ENCODE assay signal across 8 mouse cellular contexts in genomic region chr7:12978931-12979722, GRCm38 (mm10). TPM values are rescaled to one million over a fixed set of nuclear protein-coding genes. Genes with fewer than 3 reads are reported as not detected.
DNase-seq lines count a peak whose midpoint lies in the region; ATAC-seq and TF ChIP-seq lines count a peak whose summit lies in the region.

No protein-coding gene starts in this region.

- no peaks in the 10 kb centered on the region for H3K27me3 ChIP-seq in kidney, embryonic 14.5 days (ENCODE audit: control insufficient read depth, insufficient read depth, low read length)
- H3K27me3 ChIP-seq in hindbrain, embryonic 13.5 days, result no peaks in the 10 kb centered on the region
- no peaks in the 10 kb centered on the region for H3K27me3 ChIP-seq in midbrain, embryonic 14.5 days (ENCODE audit: control insufficient read depth, insufficient read depth, low read length)

- no peak for ATAC-seq in kidney, embryonic 14.5 days (ENCODE audit: low FRiP score, low TSS enrichment)
- no peak for ATAC-seq in hindbrain, embryonic 13.5 days (ENCODE audit: low FRiP score)
- ATAC-seq in midbrain, embryonic 14.5 days (ENCODE audit: low FRiP score, low TSS enrichment), result no peak
- ATAC-seq in granulocyte monocyte progenitor cell, adult 5-6 weeks (replicated peaks; ENCODE audit: poor library complexity, severe bottlenecking), result no peak
- ATAC-seq in activated CD4-positive, CD25-positive, alpha-beta regulatory T cell, adult 4 months, result no peak

- peak overlapping the region; percentile 81 for H3K4me2 ChIP-seq in kidney, embryonic 14.5 days (replicated peaks; ENCODE audit: low read depth, low read length)
- peak overlapping the region; percentile 70 for H3K4me2 ChIP-seq in hindbrain, embryonic 13.5 days
- peak overlapping the region; percentile 76 for H3K4me2 ChIP-seq in midbrain, embryonic 14.5 days (ENCODE audit: low read length)

- WGBS in kidney, embryonic 14.5 days, result 76% methylated on average over 18 of the region's 18 CpGs
- 86% methylated on average over 18 of the region's 18 CpGs for WGBS in hindbrain, embryonic 13.5 days
- WGBS in midbrain, embryonic 14.5 days, result 91% methylated on average over 18 of the region's 18 CpGs

- no peak for TF ChIP-seq CTCF in cortical plate, adult 2 months (IDR thresholded peaks at IDR 0.05; ENCODE audit: extremely low read depth, insufficient read depth, low read length)

- H3K27ac ChIP-seq in kidney, embryonic 14.5 days (ENCODE audit: low read depth, low read length), result no peak overlapping the region; the same call in 1 of the 2 replicates
- H3K27ac ChIP-seq in cortical plate, adult 2 months (ENCODE audit: insufficient read depth, low read length), result no peak overlapping the region
- H3K27ac ChIP-seq in hindbrain, embryonic 13.5 days, result peak overlapping the region; percentile 96; the same call in 1 of the 2 replicates
- H3K27ac ChIP-seq in midbrain, embryonic 14.5 days (replicated peaks; ENCODE audit: low read depth, low read length), result 0 out of 2 replicates have a peak overlapping the region, but pooled peaks have one; percentile 94

- H3K9ac ChIP-seq in kidney, embryonic 14.5 days (ENCODE audit: low read depth, low read length), result peak overlapping the region; percentile 68; the same call in 1 of the 2 replicates
- H3K9ac ChIP-seq in hindbrain, embryonic 13.5 days, result peak overlapping the region; percentile 82
- peak overlapping the region; percentile 74; the same call in 1 of the 2 replicates for H3K9ac ChIP-seq in midbrain, embryonic 14.5 days (replicated peaks; ENCODE audit: low read length)

- peak overlapping the region; percentile 65 for H3K4me3 ChIP-seq in kidney, embryonic 14.5 days (ENCODE audit: low read length)
- H3K4me3 ChIP-seq in cortical plate, adult 2 months (ENCODE audit: insufficient read depth, low read length), result peak overlapping the region; percentile 48; the same call in 1 of the 2 replicates
- peak overlapping the region; percentile 61 for H3K4me3 ChIP-seq in hindbrain, embryonic 13.5 days
- H3K4me3 ChIP-seq in midbrain, embryonic 14.5 days (replicated peaks; ENCODE audit: low read depth, low read length), result peak overlapping the region; percentile 63; the same call in 1 of the 2 replicates

- TF ChIP-seq POLR2A in cortical plate, adult 2 months (IDR thresholded peaks at IDR 0.05; ENCODE audit: extremely low read depth, insufficient read depth, low read length), result no peak

- H3K36me3 ChIP-seq in kidney, embryonic 14.5 days (ENCODE audit: control insufficient read depth, insufficient read depth, low read length), result no peaks in the 10 kb centered on the region; the same call in 1 of the 2 replicates
- H3K36me3 ChIP-seq in hindbrain, embryonic 13.5 days, result peaks cover 19% of the 10 kb centered on the region
- H3K36me3 ChIP-seq in midbrain, embryonic 14.5 days (ENCODE audit: control insufficient read depth, insufficient read depth, low read length), result peaks cover 8% of the 10 kb centered on the region; the same call in 1 of the 2 replicates

- DNase-seq in kidney, postnatal 10 days, result no peak
- DNase-seq in midbrain, embryonic 14.5 days, result no peak
- no peak for DNase-seq in ovary, postnatal 10 days (ENCODE audit: low spot score)

- 0 out of 2 replicates have a peak, but pooled peaks cover 6% of the 10 kb centered on the region for H3K4me1 ChIP-seq in kidney, embryonic 14.5 days (ENCODE audit: control insufficient read depth, insufficient read depth, low read length)
- H3K4me1 ChIP-seq in cortical plate, adult 2 months (ENCODE audit: control insufficient read depth, insufficient read depth, low read length), result no peaks in the 10 kb centered on the region
- H3K4me1 ChIP-seq in hindbrain, embryonic 13.5 days (replicated peaks), result peaks cover 17% of the 10 kb centered on the region
- peaks cover 11% of the 10 kb centered on the region for H3K4me1 ChIP-seq in midbrain, embryonic 14.5 days (ENCODE audit: control insufficient read depth, insufficient read depth, low read length)

- no peaks in the 10 kb centered on the region for H3K9me3 ChIP-seq in kidney, embryonic 14.5 days (ENCODE audit: control insufficient read depth, low read length)
- H3K9me3 ChIP-seq in hindbrain, embryonic 13.5 days, result no peaks in the 10 kb centered on the region
- H3K9me3 ChIP-seq in midbrain, embryonic 14.5 days (ENCODE audit: control insufficient read depth, low read length), result no peaks in the 10 kb centered on the region

RNA-seq across cellular contexts. Expression of gene Zfp446, which starts 1.5 kb away (rescaled TPM):
- polyA plus RNA-seq in kidney, embryonic 14.5 days (2014; fragmentation: Nextera tagmentation; extraction: Ambion mirVana), result 6.2 and 10.7 TPM in 2 replicates
- polyA plus RNA-seq in cortical plate, adult 2 months (2012; rRNA removed), result 9.7 and 10.1 TPM in 2 replicates
- 12.4 and 13.2 TPM in 2 replicates for polyA plus RNA-seq in hindbrain, embryonic 13.5 days (2015; fragmentation: Nextera tagmentation; extraction: Ambion mirVana)
- 8.7 and 8.9 TPM in 2 replicates for polyA plus RNA-seq in midbrain, embryonic 14.5 days (2014; fragmentation: Nextera tagmentation; extraction: Ambion mirVana)
- 5.4 and 9.5 TPM in 2 replicates for total RNA-seq in granulocyte monocyte progenitor cell, adult 5-6 weeks (2014; fragmentation: Nextera tagmentation)
- total RNA-seq in granulocyte monocyte progenitor cell, adult 5-6 weeks (2017), result 3.0 and 4.0 TPM in 2 replicates
- polyA plus RNA-seq in activated CD4-positive, CD25-positive, alpha-beta regulatory T cell, adult 4 months (2017; shearing (Covaris generic)), result 1 to 10 TPM; 2.6 to 3.3 TPM

RNA-seq across cellular contexts. Expression of gene Zfp324, which starts 13.5 kb away (rescaled TPM):
- polyA plus RNA-seq in kidney, embryonic 14.5 days (2014; fragmentation: Nextera tagmentation; extraction: Ambion mirVana), result 6.9 and 9.3 TPM in 2 replicates
- polyA plus RNA-seq in cortical plate, adult 2 months (2012; rRNA removed), result 5.6 and 6.1 TPM in 2 replicates
- polyA plus RNA-seq in hindbrain, embryonic 13.5 days (2015; fragmentation: Nextera tagmentation; extraction: Ambion mirVana), result 13.6 and 13.7 TPM in 2 replicates
- 12.0 and 14.4 TPM in 2 replicates for polyA plus RNA-seq in midbrain, embryonic 14.5 days (2014; fragmentation: Nextera tagmentation; extraction: Ambion mirVana)
- 5.9 and 8.6 TPM in 2 replicates for total RNA-seq in granulocyte monocyte progenitor cell, adult 5-6 weeks (2014; fragmentation: Nextera tagmentation)
- 7.6 and 7.8 TPM in 2 replicates for total RNA-seq in granulocyte monocyte progenitor cell, adult 5-6 weeks (2017)
- polyA plus RNA-seq in activated CD4-positive, CD25-positive, alpha-beta regulatory T cell, adult 4 months (2017; shearing (Covaris generic)), result 1 to 10 TPM; 2.4 to 3.4 TPM

RNA-seq across cellular contexts. Expression of gene Slc27a5, which starts 18.9 kb away (rescaled TPM):
- polyA plus RNA-seq in kidney, embryonic 14.5 days (2014; fragmentation: Nextera tagmentation; extraction: Ambion mirVana), result not detected in 2 replicates
- 0.69 and 0.78 TPM in 2 replicates for polyA plus RNA-seq in cortical plate, adult 2 months (2012; rRNA removed)
- polyA plus RNA-seq in hindbrain, embryonic 13.5 days (2015; fragmentation: Nextera tagmentation; extraction: Ambion mirVana), result 0.19 and 0.44 TPM in 2 replicates
- polyA plus RNA-seq in midbrain, embryonic 14.5 days (2014; fragmentation: Nextera tagmentation; extraction: Ambion mirVana), result 0.24 and 0.31 TPM in 2 replicates
- not detected in 2 replicates for total RNA-seq in granulocyte monocyte progenitor cell, adult 5-6 weeks (2014; fragmentation: Nextera tagmentation)
- total RNA-seq in granulocyte monocyte progenitor cell, adult 5-6 weeks (2017), result not detected in 2 replicates
- polyA plus RNA-seq in activated CD4-positive, CD25-positive, alpha-beta regulatory T cell, adult 4 months (2017; shearing (Covaris generic)), result under 1 TPM in 1 of 2 experiments, not detected in 1; 0.29 TPM

RNA-seq across cellular contexts. Expression of gene Trim28, which starts 19.8 kb away (rescaled TPM):
- 433 and 514 TPM in 2 replicates for polyA plus RNA-seq in kidney, embryonic 14.5 days (2014; fragmentation: Nextera tagmentation; extraction: Ambion mirVana)
- polyA plus RNA-seq in cortical plate, adult 2 months (2012; rRNA removed), result 225 and 226 TPM in 2 replicates
- polyA plus RNA-seq in hindbrain, embryonic 13.5 days (2015; fragmentation: Nextera tagmentation; extraction: Ambion mirVana), result 216 and 239 TPM in 2 replicates
- 293 and 309 TPM in 2 replicates for polyA plus RNA-seq in midbrain, embryonic 14.5 days (2014; fragmentation: Nextera tagmentation; extraction: Ambion mirVana)
- 599 and 728 TPM in 2 replicates for total RNA-seq in granulocyte monocyte progenitor cell, adult 5-6 weeks (2014; fragmentation: Nextera tagmentation)
- 489 and 493 TPM in 2 replicates for total RNA-seq in granulocyte monocyte progenitor cell, adult 5-6 weeks (2017)
- polyA plus RNA-seq in activated CD4-positive, CD25-positive, alpha-beta regulatory T cell, adult 4 months (2017; shearing (Covaris generic)), result 10 to 100 TPM; 45.5 to 59.4 TPM

RNA-seq across cellular contexts. Expression of gene Zbtb45, which starts 30.7 kb away (rescaled TPM):
- polyA plus RNA-seq in kidney, embryonic 14.5 days (2014; fragmentation: Nextera tagmentation; extraction: Ambion mirVana), result 19.8 and 29.6 TPM in 2 replicates
- 32.2 and 33.4 TPM in 2 replicates for polyA plus RNA-seq in cortical plate, adult 2 months (2012; rRNA removed)
- 37.0 and 37.4 TPM in 2 replicates for polyA plus RNA-seq in hindbrain, embryonic 13.5 days (2015; fragmentation: Nextera tagmentation; extraction: Ambion mirVana)
- 42.4 and 42.5 TPM in 2 replicates for polyA plus RNA-seq in midbrain, embryonic 14.5 days (2014; fragmentation: Nextera tagmentation; extraction: Ambion mirVana)
- 8.5 and 19.8 TPM in 2 replicates for total RNA-seq in granulocyte monocyte progenitor cell, adult 5-6 weeks (2014; fragmentation: Nextera tagmentation)
- total RNA-seq in granulocyte monocyte progenitor cell, adult 5-6 weeks (2017), result 4.9 and 11.9 TPM in 2 replicates
- 1 to 10 TPM; 4.6 to 7.0 TPM for polyA plus RNA-seq in activated CD4-positive, CD25-positive, alpha-beta regulatory T cell, adult 4 months (2017; shearing (Covaris generic))

Comparison
In these comparisons a context has a peak if more than half of its experiments do, and no peak if none do; other contexts are left out.
1. H3K27ac ChIP-seq: peak in hindbrain, embryonic 13.5 days (single experiment) and midbrain, embryonic 14.5 days (single experiment); none in kidney, embryonic 14.5 days (single experiment) and cortical plate, adult 2 months (single experiment).
2. Peak in every context shown above with its lines, with median percentiles within 50 percentile points of each other: H3K4me2 ChIP-seq, H3K4me3 ChIP-seq and H3K9ac ChIP-seq.